Mouse (Mus musculus) inflammation-experienced regulatory T-cells, adult 16 weeks (primary cell): ENCODE measurements around the gene Csrp3. TPM values are rescaled to one million over a fixed set of nuclear protein-coding genes. Genes with fewer than 3 reads are reported as not detected.

Experiments
- polyA plus RNA-seq: library from polyadenylated mRNA; unstranded; fragments of 100-300 nt; shearing (Covaris generic); gene quantifications from one replicate; pipeline ENCODE4 v1.2.1, GENCODE M21; 2017

Csrp3 gene
- not detected for polyA plus RNA-seq

GRCm38 (mm10) chr7:48847820-48848650 lies at the start of gene Csrp3:
Gene Csrp3 (minus strand): TSS chr7:48848033.

GRCm38 (mm10) chr7:48881486-48881885 lies 33.7 kb upstream of the Csrp3 start, which contains the start of gene E2f8:
Gene E2f8 (minus strand): TSS chr7:48881596.

DNA sequence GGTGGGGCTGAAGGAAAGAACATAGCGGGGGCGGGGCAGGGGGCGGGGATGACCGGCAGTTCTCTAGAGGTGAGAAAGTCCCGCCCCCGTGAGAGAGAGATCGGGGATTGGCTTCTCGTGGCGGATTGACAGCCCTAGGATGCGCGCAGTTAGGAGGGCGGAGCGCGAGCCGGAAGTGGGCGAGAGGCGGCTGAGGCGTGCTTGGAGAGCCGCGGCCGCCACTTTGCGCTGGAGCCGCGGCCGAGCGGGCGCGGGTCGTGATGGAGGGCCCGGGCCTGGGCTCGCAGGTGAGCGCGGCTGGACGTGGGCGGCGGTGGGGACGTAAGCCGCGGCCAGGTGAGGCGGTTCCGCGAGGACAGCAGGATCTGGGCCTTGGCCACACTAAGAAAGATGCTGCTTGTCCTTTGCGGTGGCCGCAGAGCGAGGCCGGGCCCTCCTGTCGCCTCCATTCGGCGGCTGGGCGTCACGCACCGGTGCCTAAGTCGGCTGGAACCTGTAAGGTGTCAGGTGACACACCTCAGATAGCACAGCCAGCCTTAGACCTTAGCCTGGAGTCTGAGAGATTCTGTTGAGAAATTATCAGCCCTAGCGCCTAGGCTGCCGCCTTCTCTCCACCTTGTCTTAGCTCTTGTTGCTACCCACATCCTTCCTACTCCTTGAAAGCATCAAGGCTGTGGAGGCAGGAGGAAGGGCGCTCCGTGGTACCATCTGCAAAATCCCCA lies 58.8 kb downstream of the Csrp3 start, which contains the start of gene Zdhhc13:
TSS of gene Zdhhc13 (plus strand) at position 153 of the 722 bp plus-strand sequence.

Other genes with a start within 250 kb of the Csrp3 start
- not detected for gene Mrgprb3, start 204.2 kb downstream of the Csrp3 start, polyA plus RNA-seq
- gene Zdhhc13, start 59.0 kb downstream of the Csrp3 start, polyA plus RNA-seq, result 44.9 TPM
- 2.4 TPM for gene E2f8, start 33.6 kb upstream of the Csrp3 start, polyA plus RNA-seq
- gene Nav2, start 60.7 kb upstream of the Csrp3 start, polyA plus RNA-seq, result 34.0 TPM